Mouse (Mus musculus): ENCODE measurements around the gene Cbx3. TPM values are rescaled to one million over a fixed set of nuclear protein-coding genes. Genes with fewer than 3 reads are reported as not detected.

Cbx3 gene
- polyA plus RNA-seq, 1 experiment: 8.2 TPM

DNA sequence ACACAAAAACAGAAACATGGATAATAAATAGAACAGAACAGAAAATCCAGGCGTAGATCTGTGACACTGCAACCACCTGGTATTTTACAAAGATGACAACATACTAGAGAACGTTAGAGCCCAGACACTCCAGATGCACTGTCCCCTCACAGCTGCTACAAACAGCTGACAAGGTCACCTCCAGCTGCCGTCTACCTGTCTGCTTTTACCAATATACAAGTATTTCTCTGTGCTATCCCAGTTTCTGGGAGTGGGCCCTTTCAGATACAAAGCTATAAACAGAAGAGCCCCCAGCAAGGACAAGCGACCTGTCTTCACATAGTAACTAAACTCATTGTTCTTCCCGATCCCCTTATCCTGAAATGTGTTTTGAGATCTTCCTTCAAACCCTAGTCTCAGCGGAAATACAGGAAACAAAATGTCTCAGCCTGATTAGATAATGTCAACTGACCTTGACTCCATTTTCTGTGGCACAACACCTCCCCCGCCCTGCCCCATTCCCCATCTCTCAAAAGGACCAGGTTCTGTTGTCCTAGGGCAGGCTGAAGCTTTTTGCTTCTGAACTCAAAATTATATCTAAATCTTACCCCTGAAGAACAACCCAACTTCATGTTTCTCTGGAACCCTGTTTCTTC, 16.0 kb downstream of the Cbx3 start:
- no peaks in the 10 kb centered on the region for H3K27me3 ChIP-seq (ENCODE audit: control insufficient read depth, insufficient read depth, low read length)
- H3K4me1 ChIP-seq (ENCODE audit: control insufficient read depth, insufficient read depth, low read length): no peaks in the 10 kb centered on the region
- no peak overlapping the region for H3K27ac ChIP-seq (ENCODE audit: control insufficient read depth, insufficient read depth, low read depth, low read length)
- H3K36me3 ChIP-seq (ENCODE audit: control insufficient read depth, insufficient read depth, low read length): no peaks in the 10 kb centered on the region
- H3K4me3 ChIP-seq (ENCODE audit: control insufficient read depth, low read depth, low read length): no peak overlapping the region
- no peak for TF ChIP-seq POLR2A (IDR thresholded peaks at IDR 0.05; ENCODE audit: control insufficient read depth, low read depth, low read length)
- TF ChIP-seq CTCF (IDR thresholded peaks at IDR 0.05; ENCODE audit: control insufficient read depth, insufficient read depth, insufficient replicate concordance, low read depth, low read length): no peak

- TF ChIP-seq POLR2A (IDR thresholded peaks at IDR 0.05; ENCODE audit: control insufficient read depth, low read depth, low read length): no peak
- no peak for TF ChIP-seq CTCF (IDR thresholded peaks at IDR 0.05; ENCODE audit: control insufficient read depth, insufficient read depth, insufficient replicate concordance, low read depth, low read length)
- Histone ChIP-seq H3K36me3 (ENCODE audit: control insufficient read depth, insufficient read depth, low read length) (no peaks in the 10 kb centered on the region), H3K4me1 (ENCODE audit: control insufficient read depth, insufficient read depth, low read length) (no peaks in the 10 kb centered on the region), H3K4me3 (ENCODE audit: control insufficient read depth, low read depth, low read length) (no peak overlapping the region), H3K27ac (ENCODE audit: control insufficient read depth, insufficient read depth, low read depth, low read length) (0 out of 2 replicates have a peak overlapping the region, but pooled peaks have one; percentile 13), H3K27me3 (ENCODE audit: control insufficient read depth, insufficient read depth, low read length) (no peaks in the 10 kb centered on the region)
Measured at GRCm38 (mm10) chr6:51486731-51487130, 16.6 kb downstream of the Cbx3 start.

GRCm38 (mm10) chr6:51489787-51490186, 19.6 kb downstream of the Cbx3 start:
- H3K36me3 ChIP-seq (ENCODE audit: control insufficient read depth, insufficient read depth, low read length): no peaks in the 10 kb centered on the region
- TF ChIP-seq CTCF (IDR thresholded peaks at IDR 0.05; ENCODE audit: control insufficient read depth, insufficient read depth, insufficient replicate concordance, low read depth, low read length) (no peak), POLR2A (IDR thresholded peaks at IDR 0.05; ENCODE audit: control insufficient read depth, low read depth, low read length) (no peak)
- no peak overlapping the region for H3K27ac ChIP-seq (ENCODE audit: control insufficient read depth, insufficient read depth, low read depth, low read length)
- no peaks in the 10 kb centered on the region for H3K27me3 ChIP-seq (ENCODE audit: control insufficient read depth, insufficient read depth, low read length)
- H3K4me1 ChIP-seq (ENCODE audit: control insufficient read depth, insufficient read depth, low read length): no peaks in the 10 kb centered on the region
- H3K4me3 ChIP-seq (ENCODE audit: control insufficient read depth, low read depth, low read length): no peak overlapping the region

GRCm38 (mm10) chr6:51497321-51498111, 27.4 kb downstream of the Cbx3 start:
- no peak for TF ChIP-seq CTCF (IDR thresholded peaks at IDR 0.05; ENCODE audit: control insufficient read depth, insufficient read depth, insufficient replicate concordance, low read depth, low read length)
- no peak for TF ChIP-seq POLR2A (IDR thresholded peaks at IDR 0.05; ENCODE audit: control insufficient read depth, low read depth, low read length)
- no peak overlapping the region for H3K27ac ChIP-seq (ENCODE audit: control insufficient read depth, insufficient read depth, low read depth, low read length)
- no peaks in the 10 kb centered on the region for H3K4me1 ChIP-seq (ENCODE audit: control insufficient read depth, insufficient read depth, low read length)
- H3K4me3 ChIP-seq (ENCODE audit: control insufficient read depth, low read depth, low read length): no peak overlapping the region
- H3K36me3 ChIP-seq (ENCODE audit: control insufficient read depth, insufficient read depth, low read length): no peaks in the 10 kb centered on the region
- H3K27me3 ChIP-seq (ENCODE audit: control insufficient read depth, insufficient read depth, low read length): no peaks in the 10 kb centered on the region

DNA sequence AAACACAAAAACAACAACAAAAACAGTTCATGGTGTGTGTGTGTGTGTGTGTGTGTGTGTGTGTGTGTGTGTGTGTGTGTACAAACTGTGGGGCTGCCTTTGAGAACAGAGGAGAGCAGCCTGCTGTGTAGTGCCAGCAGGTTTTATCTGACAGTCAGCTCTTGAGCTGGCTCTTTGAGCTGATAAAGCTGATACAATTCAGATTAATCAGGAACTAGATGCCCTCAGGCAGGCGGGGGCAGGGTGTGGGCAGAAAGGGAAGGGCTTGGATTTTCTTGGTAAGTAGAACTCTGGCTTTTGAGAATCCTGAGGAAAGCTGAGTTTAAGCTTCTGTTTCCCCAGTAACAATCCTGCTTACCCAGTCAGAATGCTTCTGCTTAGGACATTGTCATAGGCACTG, 35.5 kb downstream of the Cbx3 start:
- H3K4me3 ChIP-seq (ENCODE audit: control insufficient read depth, low read depth, low read length): no peak overlapping the region
- no peaks in the 10 kb centered on the region for H3K36me3 ChIP-seq (ENCODE audit: control insufficient read depth, insufficient read depth, low read length)
- H3K27ac ChIP-seq (ENCODE audit: control insufficient read depth, insufficient read depth, low read depth, low read length): peak overlapping the region; percentile 69
- TF ChIP-seq POLR2A (IDR thresholded peaks at IDR 0.05; ENCODE audit: control insufficient read depth, low read depth, low read length): no peak
- TF ChIP-seq CTCF (IDR thresholded peaks at IDR 0.05; ENCODE audit: control insufficient read depth, insufficient read depth, insufficient replicate concordance, low read depth, low read length): no peak
- H3K27me3 ChIP-seq (ENCODE audit: control insufficient read depth, insufficient read depth, low read length): no peaks in the 10 kb centered on the region
- no peaks in the 10 kb centered on the region for H3K4me1 ChIP-seq (ENCODE audit: control insufficient read depth, insufficient read depth, low read length)

- H3K36me3 ChIP-seq (ENCODE audit: control insufficient read depth, insufficient read depth, low read length): no peaks in the 10 kb centered on the region
- H3K27me3 ChIP-seq (ENCODE audit: control insufficient read depth, insufficient read depth, low read length): no peaks in the 10 kb centered on the region
- no peak overlapping the region for H3K4me3 ChIP-seq (ENCODE audit: control insufficient read depth, low read depth, low read length)
- H3K27ac ChIP-seq (ENCODE audit: control insufficient read depth, insufficient read depth, low read depth, low read length): no peak overlapping the region; the same call in 1 of the 2 replicates
- TF ChIP-seq CTCF (IDR thresholded peaks at IDR 0.05; ENCODE audit: control insufficient read depth, insufficient read depth, insufficient replicate concordance, low read depth, low read length): no peak
- TF ChIP-seq POLR2A (IDR thresholded peaks at IDR 0.05; ENCODE audit: control insufficient read depth, low read depth, low read length): no peak
- no peaks in the 10 kb centered on the region for H3K4me1 ChIP-seq (ENCODE audit: control insufficient read depth, insufficient read depth, low read length)
Measured at GRCm38 (mm10) chr6:51507556-51507955, 37.4 kb downstream of the Cbx3 start.
